Mouse (Mus musculus) lung, postnatal 25 days (tissue): ENCODE data around the gene Eml2.

Experiments used
- DNase-seq: peaks from one replicate; pipeline ENCODE4 v3.0.0; 2022; ENCODE audit warnings: low spot score

Gene Eml2

DNA sequence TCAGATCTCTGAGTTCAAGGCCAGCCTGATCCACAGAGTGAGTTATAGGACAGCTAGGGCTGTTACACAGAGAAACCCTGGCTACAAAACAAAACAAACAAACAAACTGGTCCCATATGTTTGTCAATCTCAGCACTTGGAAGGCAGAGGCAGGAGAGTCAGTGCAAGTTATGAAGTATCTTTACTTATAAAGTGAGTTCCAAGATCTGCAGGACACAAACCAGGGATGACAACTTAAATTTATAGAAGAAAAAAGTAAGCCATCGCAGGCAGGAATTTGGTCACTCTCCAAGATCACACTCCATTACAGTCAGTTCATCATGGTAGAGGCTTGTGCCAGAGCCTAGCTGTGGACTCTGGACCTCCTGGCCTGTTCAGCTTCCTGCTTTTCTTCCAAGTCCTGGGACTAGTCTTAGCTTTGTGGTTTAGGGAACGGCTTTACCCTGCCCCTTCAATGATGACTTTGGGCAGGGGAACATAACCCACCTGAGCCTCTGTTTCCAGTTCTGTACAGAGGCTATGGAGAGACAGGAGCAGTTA lies 53.9 kb downstream of the Eml2 start:
- DNase-seq: no peak

- no peak for DNase-seq
Observed at GRCm38 (mm10) chr7:19230899-19231298, 54.7 kb downstream of the Eml2 start.

GRCm38 (mm10) chr7:19231849-19232248 lies 55.6 kb downstream of the Eml2 start:
- no peak for DNase-seq

- no peak for DNase-seq
Observed at GRCm38 (mm10) chr7:19234652-19235051, 58.4 kb downstream of the Eml2 start.

GRCm38 (mm10) chr7:19235092-19235671 lies 59.0 kb downstream of the Eml2 start:
- DNase-seq: no peak

- no peak for DNase-seq
Observed at GRCm38 (mm10) chr7:19236411-19236810, 60.2 kb downstream of the Eml2 start.

DNA sequence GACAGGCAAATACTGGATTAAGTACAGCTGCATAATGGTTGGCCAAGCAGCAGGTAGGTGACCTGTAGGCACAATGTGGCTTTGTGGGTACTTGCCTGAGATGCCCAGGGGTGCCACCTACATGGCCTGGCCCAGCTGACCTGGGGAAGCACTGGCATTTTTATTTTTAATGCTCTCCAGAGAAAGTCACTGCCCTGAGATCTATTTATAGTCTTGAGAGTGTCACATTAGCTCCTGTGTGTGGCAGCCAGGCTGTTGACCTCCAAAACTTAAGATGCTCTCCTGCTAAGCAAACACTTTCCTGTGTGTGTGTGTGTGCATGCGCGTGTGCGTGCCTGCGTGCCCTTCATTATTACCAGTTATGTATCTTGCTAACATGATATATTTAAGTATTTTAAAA lies 62.1 kb downstream of the Eml2 start:
- DNase-seq: peak; percentile 66

DNA sequence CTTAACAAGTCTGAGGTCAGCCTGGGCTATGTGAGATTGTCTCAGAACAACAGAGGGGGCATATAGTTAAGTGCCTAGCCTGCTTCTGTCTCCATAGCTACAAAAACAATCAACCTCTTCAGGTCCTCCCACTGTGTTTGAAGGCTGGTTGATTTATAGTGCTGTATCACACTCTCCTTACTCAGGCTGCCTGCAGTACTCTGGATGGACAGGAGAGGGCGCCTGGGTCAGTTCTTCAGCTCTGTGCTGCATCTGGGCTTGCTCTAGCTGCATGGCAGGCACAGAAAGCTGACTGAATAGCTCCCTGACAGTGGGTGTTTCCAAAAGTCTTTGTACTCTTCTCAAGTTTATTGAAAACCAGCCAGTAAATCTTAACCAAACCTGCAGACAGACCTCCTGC lies 63.2 kb downstream of the Eml2 start:
- peak; percentile 91 for DNase-seq

DNA sequence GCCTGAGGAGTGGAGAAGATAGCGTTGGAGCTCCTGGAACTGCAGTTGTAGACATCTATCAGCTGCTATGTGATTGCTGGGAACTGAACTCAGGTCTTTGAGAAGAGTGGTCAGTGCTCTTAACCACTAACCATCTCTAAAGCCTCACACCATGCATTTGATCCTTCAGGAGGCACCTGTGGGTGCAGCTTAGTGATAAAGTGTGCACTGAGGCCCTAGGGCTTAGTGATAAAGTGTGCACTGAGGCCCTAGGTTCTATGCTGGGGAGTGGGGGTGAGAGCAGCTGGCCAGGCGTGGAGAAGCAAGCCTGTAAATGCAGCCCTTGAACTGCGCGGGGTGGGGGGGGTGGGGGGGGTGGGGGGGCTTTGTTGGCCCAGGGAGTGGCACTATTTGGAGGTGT lies 63.8 kb downstream of the Eml2 start:
- DNase-seq: no peak

- DNase-seq: no peak
Observed at GRCm38 (mm10) chr7:19240905-19241463, 64.8 kb downstream of the Eml2 start.

DNA sequence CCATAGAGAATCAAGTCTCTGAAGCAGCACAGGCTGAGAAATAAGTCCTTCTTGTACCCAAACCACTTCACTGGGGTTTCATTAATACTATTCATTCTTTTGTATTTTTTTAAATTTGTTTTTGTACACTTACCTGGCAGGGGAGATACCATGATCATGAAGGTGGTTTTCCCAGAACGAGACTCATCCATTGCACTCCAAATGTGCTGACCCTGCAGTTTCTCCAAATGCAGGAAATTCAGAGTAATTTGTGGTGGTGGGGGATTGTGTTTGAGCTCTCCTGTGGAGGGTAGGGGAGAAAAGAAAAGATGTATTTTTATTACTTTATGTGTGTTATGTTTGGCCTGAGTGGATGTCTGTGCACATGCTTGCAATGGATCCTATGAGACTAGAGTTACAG lies 65.8 kb downstream of the Eml2 start:
- DNase-seq: no peak

- DNase-seq: no peak
Observed at GRCm38 (mm10) chr7:19243858-19244257, 67.6 kb downstream of the Eml2 start.

DNA sequence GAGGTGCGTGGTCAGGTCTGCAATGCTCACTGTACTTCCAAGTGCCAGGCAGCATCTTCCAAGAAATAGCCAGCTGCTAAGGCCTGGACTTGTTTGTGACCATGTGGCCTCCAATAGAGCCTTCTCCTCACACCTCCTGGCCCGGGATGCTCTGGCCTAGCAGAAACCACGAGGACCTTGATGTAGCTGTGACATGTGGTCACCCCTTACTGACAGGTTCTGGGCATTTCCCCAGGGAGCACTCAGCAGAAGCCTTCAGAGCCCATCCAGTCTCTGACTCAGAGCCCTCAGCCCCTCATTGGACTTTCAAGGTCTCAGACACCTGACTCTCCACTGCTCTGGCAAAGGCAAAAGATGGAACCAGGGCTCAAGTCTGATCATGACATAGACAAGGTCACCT lies 68.9 kb downstream of the Eml2 start:
- no peak for DNase-seq

DNA sequence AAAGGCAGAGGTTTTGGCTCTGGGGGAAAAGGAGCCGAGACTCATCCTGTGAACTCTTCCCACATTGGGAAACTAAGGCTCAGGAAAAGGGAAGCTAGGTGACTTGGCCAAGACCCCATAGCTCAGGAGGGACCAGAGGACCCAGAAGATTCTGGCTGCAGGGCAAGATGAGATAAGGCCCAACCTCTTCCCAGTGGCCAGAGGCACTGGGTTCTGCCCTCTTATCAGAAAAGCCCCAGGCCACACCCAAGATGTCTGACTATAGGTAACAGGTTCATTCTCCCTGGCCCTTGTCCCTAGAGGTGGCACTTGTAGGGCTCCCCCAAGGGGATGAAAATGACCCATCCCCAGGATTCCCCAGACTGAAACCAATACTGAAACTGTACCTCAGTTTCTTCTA lies 70.6 kb downstream of the Eml2 start:
- no peak for DNase-seq

GRCm38 (mm10) chr7:19247511-19247910 lies 71.3 kb downstream of the Eml2 start:
- DNase-seq: no peak

GRCm38 (mm10) chr7:19252078-19252477 lies 75.9 kb downstream of the Eml2 start:
- DNase-seq: no peak

- DNase-seq: no peak
Observed at GRCm38 (mm10) chr7:19253437-19253836, 77.2 kb downstream of the Eml2 start.

DNA sequence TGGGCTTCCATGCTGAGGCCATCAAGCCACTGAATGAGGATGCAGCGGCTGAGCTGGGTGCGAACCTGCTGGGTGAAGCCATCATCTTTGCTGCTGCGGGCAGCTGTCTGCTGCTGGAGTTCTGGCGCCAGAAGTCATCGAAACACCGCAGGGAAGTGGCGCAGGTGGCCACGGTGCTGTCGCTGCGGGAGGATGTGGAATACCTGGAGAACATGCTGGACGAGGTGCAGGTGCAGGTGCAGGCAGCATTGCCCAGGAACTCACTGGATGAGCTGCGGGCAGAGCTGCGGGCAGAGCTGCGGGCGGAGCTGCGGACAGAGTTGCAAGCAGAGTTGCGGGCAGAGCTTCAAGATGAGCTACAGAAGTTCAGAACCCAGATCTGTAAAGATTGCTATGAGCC lies 79.2 kb downstream of the Eml2 start:
- DNase-seq: no peak
